Mouse (Mus musculus): Measurements from ENCODE around the gene Prrg1. TPM values are rescaled to one million over a fixed set of nuclear protein-coding genes. Genes with fewer than 3 reads are reported as not detected.
"Not testable (repeated sequence)": the region's sequence is repeated elsewhere in the genome, so short reads cannot be mapped to it uniquely, and the experiment has no call there.

Gene Prrg1
- polyA plus RNA-seq, 1 experiment from 2014 or later: 17.6 TPM

DNA sequence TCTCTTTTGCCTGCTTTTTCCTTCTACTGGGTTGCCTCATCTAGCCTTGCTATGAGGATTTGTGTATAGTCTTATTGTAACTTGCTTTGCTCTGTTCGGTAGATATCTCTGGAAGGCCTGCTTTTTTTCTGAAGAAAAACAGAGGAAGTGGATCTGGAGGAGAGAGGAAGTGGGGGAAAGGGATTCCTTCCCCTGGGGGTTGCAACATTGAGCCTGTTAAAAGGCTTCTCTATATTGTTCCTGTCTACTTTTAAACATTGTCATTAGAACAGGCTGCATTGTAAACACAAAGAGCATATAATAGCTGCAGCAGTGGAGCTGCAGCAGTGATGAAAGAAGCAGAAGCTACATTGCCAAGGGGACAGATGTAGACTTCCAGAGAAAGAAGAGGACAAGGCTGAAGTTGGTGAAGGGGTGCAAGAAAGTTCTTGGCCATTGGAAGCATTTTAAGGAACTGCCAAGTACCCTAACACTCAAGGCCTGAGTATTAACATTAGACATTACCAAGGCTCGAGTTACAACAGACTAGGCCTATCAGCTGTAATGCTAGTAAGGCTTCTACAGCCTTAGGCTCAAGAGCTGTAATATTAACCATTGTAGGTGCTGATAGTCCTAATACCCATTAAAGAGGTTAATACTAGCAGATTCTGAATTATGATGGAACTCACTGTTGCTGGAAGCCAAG lies 44.9 kb downstream of the Prrg1 start:
- Histone ChIP-seq H3K9ac (ENCODE audit: low read depth, low read length) (no peak overlapping the region), H3K36me3 (ENCODE audit: control insufficient read depth, insufficient read depth, low read length) (no peaks in the 10 kb centered on the region), H3K27me3 (replicated peaks; ENCODE audit: control insufficient read depth, insufficient read depth, low read length) (no peaks in the 10 kb centered on the region), H3K27ac (replicated peaks; ENCODE audit: low read depth, low read length) (no peak overlapping the region), H3K4me2 (ENCODE audit: low read depth, low read length) (no peak overlapping the region), H3K4me3 (ENCODE audit: low read depth, low read length) (no peak overlapping the region), H3K9me3 (ENCODE audit: control insufficient read depth, low read length) (no peaks in the 10 kb centered on the region), H3K4me1 (ENCODE audit: control insufficient read depth, insufficient read depth, low read length) (no peaks in the 10 kb centered on the region)
- WGBS: 58% methylated on average over 2 of the region's 2 CpGs
- no peak for ATAC-seq (ENCODE audit: low read depth)
- no peak for DNase-seq (ENCODE audit: low spot score)

GRCm38 (mm10) chrX:78518301-78518700 lies 65.4 kb downstream of the Prrg1 start:
- no peak for DNase-seq (ENCODE audit: low spot score)
- 88% methylated on average over 2 of the region's 2 CpGs for whole genome bisulfite sequencing

GRCm38 (mm10) chrX:78482987-78483386 lies 100.7 kb downstream of the Prrg1 start:
- no peak overlapping the region for H3K4me2 ChIP-seq (ENCODE audit: low read depth, low read length)
- no peaks in the 10 kb centered on the region for H3K27me3 ChIP-seq (replicated peaks; ENCODE audit: control insufficient read depth, insufficient read depth, low read length)
- no peaks in the 10 kb centered on the region for H3K9me3 ChIP-seq (ENCODE audit: control insufficient read depth, low read length)
- H3K4me1 ChIP-seq (ENCODE audit: control insufficient read depth, insufficient read depth, low read length): no peaks in the 10 kb centered on the region
- no peak overlapping the region for H3K4me3 ChIP-seq (ENCODE audit: low read depth, low read length)
- no peak for DNase-seq (ENCODE audit: low spot score)
- H3K36me3 ChIP-seq (ENCODE audit: control insufficient read depth, insufficient read depth, low read length): no peaks in the 10 kb centered on the region
- H3K27ac ChIP-seq (replicated peaks; ENCODE audit: low read depth, low read length): no peak overlapping the region
- no peak for ATAC-seq (ENCODE audit: low read depth)
- H3K9ac ChIP-seq (ENCODE audit: low read depth, low read length): no peak overlapping the region
- WGBS: 88% methylated on average over 2 of the region's 2 CpGs

More at GRCm38 (mm10) chrX:78518301-78518700, 65.4 kb downstream of the Prrg1 start:
- no peaks in the 10 kb centered on the region for H3K4me1 ChIP-seq (ENCODE audit: control insufficient read depth, insufficient read depth, low read length)
- H3K27me3 ChIP-seq (replicated peaks; ENCODE audit: control insufficient read depth, insufficient read depth, low read length): no peaks in the 10 kb centered on the region
- no peak overlapping the region for H3K4me2 ChIP-seq (ENCODE audit: low read depth, low read length)
- H3K27ac ChIP-seq (replicated peaks; ENCODE audit: low read depth, low read length): no peak overlapping the region
- ATAC-seq (ENCODE audit: low read depth): no peak
- no peak overlapping the region for H3K4me3 ChIP-seq (ENCODE audit: low read depth, low read length)
- H3K9me3 ChIP-seq (ENCODE audit: control insufficient read depth, low read length): no peaks in the 10 kb centered on the region
- H3K9ac ChIP-seq (ENCODE audit: low read depth, low read length): no peak overlapping the region
- no peaks in the 10 kb centered on the region for H3K36me3 ChIP-seq (ENCODE audit: control insufficient read depth, insufficient read depth, low read length)

- WGBS: 76% methylated on average over 3 of the region's 3 CpGs
- H3K36me3 ChIP-seq (ENCODE audit: control insufficient read depth, insufficient read depth, low read length): no peaks in the 10 kb centered on the region
- no peaks in the 10 kb centered on the region for H3K9me3 ChIP-seq (ENCODE audit: control insufficient read depth, low read length)
- ATAC-seq (ENCODE audit: low read depth): no peak
- H3K9ac ChIP-seq (ENCODE audit: low read depth, low read length): no peak overlapping the region
- no peak for DNase-seq (ENCODE audit: low spot score)
- no peaks in the 10 kb centered on the region for H3K4me1 ChIP-seq (ENCODE audit: control insufficient read depth, insufficient read depth, low read length)
- no peak overlapping the region for H3K27ac ChIP-seq (replicated peaks; ENCODE audit: low read depth, low read length)
- H3K27me3 ChIP-seq (replicated peaks; ENCODE audit: control insufficient read depth, insufficient read depth, low read length): no peaks in the 10 kb centered on the region
- no peak overlapping the region for H3K4me2 ChIP-seq (ENCODE audit: low read depth, low read length)
- H3K4me3 ChIP-seq (ENCODE audit: low read depth, low read length): no peak overlapping the region
These were observed 104.0 kb downstream of the Prrg1 start for GRCm38 (mm10) chrX:78479710-78480109.

- Histone ChIP-seq H3K36me3 (ENCODE audit: control insufficient read depth, insufficient read depth, low read length) (no peaks in the 10 kb centered on the region), H3K27ac (replicated peaks; ENCODE audit: low read depth, low read length) (no peak overlapping the region), H3K4me2 (ENCODE audit: low read depth, low read length) (no peak overlapping the region), H3K4me3 (ENCODE audit: low read depth, low read length) (no peak overlapping the region), H3K9me3 (ENCODE audit: control insufficient read depth, low read length) (no peaks in the 10 kb centered on the region), H3K9ac (ENCODE audit: low read depth, low read length) (no peak overlapping the region), H3K4me1 (ENCODE audit: control insufficient read depth, insufficient read depth, low read length) (no peaks in the 10 kb centered on the region), H3K27me3 (replicated peaks; ENCODE audit: control insufficient read depth, insufficient read depth, low read length) (no peaks in the 10 kb centered on the region)
- no peak for DNase-seq (ENCODE audit: low spot score)
- no peak for ATAC-seq (ENCODE audit: low read depth)
- 84% methylated on average over 5 of the region's 6 CpGs for WGBS
These were observed 149.3 kb downstream of the Prrg1 start for GRCm38 (mm10) chrX:78434357-78434756.

GRCm38 (mm10) chrX:78403346-78403745 lies 180.3 kb downstream of the Prrg1 start:
- not testable (repeated sequence) for ATAC-seq (ENCODE audit: low read depth); H3K9ac ChIP-seq (ENCODE audit: low read depth, low read length); H3K4me2 ChIP-seq (ENCODE audit: low read depth, low read length); H3K9me3 ChIP-seq (ENCODE audit: control insufficient read depth, low read length); H3K36me3 ChIP-seq (ENCODE audit: control insufficient read depth, insufficient read depth, low read length); H3K27ac ChIP-seq (replicated peaks; ENCODE audit: low read depth, low read length); H3K27me3 ChIP-seq (replicated peaks; ENCODE audit: control insufficient read depth, insufficient read depth, low read length); H3K4me1 ChIP-seq (ENCODE audit: control insufficient read depth, insufficient read depth, low read length); DNase-seq (ENCODE audit: low spot score); H3K4me3 ChIP-seq (ENCODE audit: low read depth, low read length)
- 72% methylated on average over 2 of the region's 2 CpGs for WGBS

Other genes starting within 250 kb of the Prrg1 start
- gene 4930480E11Rik, start 214.3 kb downstream of the Prrg1 start, polyA plus RNA-seq (2014; fragmentation: Nextera tagmentation; extraction: Ambion mirVana): not detected in 2 replicates
- not detected in 2 replicates for gene Fam47c, start 153.9 kb upstream of the Prrg1 start, polyA plus RNA-seq (2014; fragmentation: Nextera tagmentation; extraction: Ambion mirVana)